Mouse (Mus musculus) heart, postnatal 0 days (tissue): Measurements from ENCODE around the gene Micall1.

ENCODE experiments used
- CTCF ChIP-seq: IDR thresholded peaks from 2 replicates; pipeline ENCODE4 v1.5.1; 2016; ENCODE audit warnings: antibody characterized with exemption, control low read depth, low read depth
- EP300 ChIP-seq: IDR thresholded peaks from 2 replicates; pipeline ENCODE4 v1.6.1; 2016; ENCODE audit warnings: antibody characterized with exemption, low read depth

DNA sequence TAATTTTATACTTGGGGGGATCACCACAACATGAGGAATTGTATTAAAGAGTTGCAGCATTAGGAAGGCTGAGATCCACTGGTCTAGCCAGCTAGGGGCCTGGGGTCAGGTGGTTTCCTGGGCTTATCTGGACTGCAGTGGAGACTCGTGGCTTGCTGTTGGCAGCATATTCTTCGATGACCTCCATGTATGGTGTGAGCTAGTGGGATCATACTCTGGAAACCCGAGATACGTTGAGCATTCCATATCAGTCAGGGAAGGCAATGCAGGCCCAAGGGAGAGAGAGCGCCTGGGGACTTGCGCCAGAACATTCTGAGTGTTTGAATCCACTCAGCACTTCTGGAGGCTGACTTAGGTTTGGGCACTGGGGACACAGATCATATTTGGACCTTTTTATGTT lies 15.1 kb downstream of the Micall1 start:
- no peak for TF ChIP-seq CTCF
- peak; percentile 96 for TF ChIP-seq EP300
